Mouse (Mus musculus): ENCODE measurements around the gene Ppp2r5a. TPM values are rescaled to one million over a fixed set of nuclear protein-coding genes. Genes with fewer than 3 reads are reported as not detected.
"Not testable (repeated sequence)": the region's sequence is repeated elsewhere in the genome, so short reads cannot be mapped to it uniquely, and the experiment has no call there.

Gene Ppp2r5a
- total RNA-seq (2021), result 10 to 100 TPM; 68.3 to 77.4 TPM

DNA sequence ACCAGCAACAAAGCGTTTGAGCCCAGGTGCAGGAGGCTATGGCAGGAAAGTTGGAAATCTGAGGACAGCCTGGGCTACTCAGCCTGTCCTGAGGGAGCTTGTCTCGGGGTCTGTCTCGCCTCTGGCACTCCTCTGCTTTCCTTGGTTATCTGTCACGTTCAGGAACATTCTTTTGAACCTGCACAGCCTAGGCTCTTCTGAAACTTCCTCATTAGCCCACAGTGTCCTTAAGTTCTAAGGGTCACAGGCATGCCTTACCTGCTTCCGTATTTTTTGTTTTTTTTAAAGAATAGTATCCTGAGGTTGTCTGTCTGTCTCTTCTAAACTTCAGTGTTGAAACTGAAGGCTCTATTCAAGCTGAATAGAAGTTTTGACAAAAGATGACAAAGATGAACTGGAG lies at the start of gene Ppp2r5a:
TSS of gene Ppp2r5a (minus strand) at position 199 of the 400 bp plus-strand sequence.
- DNase-seq, result no peak

DNA sequence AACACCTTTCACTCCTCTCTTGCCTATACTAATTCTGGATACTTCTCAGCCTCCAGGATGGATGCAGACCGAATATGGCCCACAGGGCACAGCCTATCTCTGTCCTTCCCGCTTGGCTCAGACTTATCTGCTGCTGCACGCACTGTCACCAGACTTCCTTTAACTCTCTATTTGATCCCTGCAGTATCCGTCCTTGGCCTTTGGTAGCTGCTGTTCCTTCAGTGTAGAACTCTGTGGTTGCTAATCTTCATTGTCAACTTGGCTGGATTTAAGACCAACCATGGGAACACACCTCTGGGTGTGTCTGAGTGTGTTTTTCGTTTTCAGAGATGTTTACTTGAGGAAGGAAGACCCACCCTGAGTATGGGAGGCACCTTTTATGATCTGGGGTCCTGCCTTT lies 47.5 kb upstream of the Ppp2r5a start:
- DNase-seq, result no peak

DNA sequence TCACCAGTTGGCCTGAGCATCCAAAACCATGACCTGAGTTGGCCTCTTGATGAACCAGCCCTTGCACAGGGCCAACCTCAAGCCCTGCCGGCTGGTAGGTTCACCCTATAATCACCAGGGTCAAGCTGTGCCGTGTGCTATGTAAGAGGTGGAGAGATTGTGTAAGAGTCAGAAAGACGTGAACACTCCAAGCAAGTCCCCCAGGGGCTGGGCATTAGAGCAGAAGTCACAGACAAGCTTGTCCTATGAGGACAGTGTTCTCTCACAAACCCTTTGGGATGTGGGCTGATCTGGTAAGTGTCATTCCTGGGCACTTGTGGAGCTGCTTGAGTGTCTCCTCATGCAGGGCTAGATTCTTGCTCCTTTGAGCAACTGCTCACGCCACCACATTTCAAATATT lies 46.5 kb upstream of the Ppp2r5a start:
- no peak for DNase-seq

DNA sequence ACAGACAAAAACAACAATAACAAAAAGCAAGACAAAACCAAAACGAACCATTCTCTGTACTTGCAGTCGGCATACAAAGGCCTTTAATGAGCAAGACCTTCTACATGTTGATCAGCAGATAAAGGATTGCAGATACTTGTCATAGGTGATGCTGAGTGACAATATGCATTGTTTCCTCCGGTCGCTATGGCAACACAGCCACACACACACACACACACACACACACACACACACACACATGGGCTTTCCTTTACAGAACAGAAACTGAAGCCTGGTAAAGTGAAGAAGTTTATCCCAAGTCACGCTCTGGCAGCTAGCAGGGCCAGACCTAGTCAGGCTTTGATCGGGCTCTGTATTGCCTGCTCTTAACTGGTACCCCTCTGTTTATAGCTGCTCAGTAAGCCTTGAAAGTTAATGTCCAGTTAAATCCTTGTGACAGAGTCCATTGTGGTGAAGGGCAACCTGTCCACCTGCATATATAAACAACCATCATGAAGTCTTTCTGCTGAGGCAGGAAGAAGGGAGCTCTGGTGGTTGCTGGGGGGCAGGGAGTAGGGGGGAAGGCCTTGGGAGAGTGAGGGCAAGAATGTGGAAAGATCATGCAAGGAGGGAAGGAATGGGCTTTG lies 44.4 kb upstream of the Ppp2r5a start:
- DNase-seq, result no peak

DNA sequence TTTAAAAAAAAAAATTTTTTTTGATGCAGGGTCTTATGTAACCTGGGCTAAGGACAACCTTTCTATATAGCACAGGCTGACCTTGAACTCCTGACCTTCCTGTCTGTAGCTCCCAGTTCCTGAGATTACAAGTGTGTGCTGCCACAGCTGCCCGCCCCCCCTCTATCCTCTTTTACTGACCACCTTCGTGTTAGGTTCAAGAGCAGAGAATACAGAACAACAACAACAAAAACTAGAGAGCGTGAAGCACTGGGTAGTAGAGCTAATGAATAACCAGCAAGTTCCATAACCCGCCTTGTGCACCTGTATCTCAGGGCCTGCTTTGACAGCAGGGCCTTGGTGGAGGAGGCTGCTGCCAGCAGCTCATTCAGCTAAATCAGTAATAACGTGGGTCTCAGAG lies 43.2 kb upstream of the Ppp2r5a start:
- DNase-seq, result no peak

DNA sequence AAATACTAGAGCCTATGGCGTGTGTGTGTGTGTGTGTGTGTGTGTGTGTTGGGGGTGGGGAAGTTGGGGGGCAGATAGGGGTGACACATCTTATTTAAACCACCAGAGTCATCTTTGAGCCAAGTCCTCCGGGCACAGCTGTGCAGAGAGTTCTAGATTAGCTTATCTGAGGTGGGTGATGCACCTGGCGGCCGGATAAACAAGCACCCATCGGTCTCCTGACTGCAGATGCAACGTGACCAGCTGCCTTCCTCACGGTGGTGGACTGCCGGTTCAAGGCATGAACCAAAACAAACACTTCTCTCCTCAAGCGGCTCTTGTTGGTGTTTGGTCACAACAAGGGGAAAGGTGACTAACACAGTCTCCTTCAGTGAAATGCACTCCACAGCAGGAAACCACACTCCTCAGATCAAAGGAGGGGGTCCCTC lies 42.8 kb upstream of the Ppp2r5a start:
- DNase-seq, result no peak

DNA sequence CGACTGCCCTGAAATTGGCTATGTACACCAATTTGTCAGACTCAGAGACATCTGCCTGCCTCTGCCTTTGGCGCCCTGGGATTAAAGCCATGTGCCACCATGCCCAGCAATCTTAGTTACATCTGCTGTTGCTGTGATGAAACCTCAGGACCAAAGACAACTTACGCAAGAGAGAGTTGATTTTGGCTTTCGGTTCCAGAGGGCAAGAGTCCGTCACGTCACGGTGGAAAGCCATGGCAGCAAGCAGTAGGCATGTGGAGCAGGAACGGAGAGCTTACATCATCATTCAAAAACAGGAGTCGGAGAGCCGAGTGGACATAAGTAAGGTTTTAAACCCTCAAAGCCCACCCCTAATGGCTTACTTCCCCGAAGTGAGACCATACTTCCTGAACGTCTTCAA lies 42.3 kb upstream of the Ppp2r5a start:
- no peak for DNase-seq

DNA sequence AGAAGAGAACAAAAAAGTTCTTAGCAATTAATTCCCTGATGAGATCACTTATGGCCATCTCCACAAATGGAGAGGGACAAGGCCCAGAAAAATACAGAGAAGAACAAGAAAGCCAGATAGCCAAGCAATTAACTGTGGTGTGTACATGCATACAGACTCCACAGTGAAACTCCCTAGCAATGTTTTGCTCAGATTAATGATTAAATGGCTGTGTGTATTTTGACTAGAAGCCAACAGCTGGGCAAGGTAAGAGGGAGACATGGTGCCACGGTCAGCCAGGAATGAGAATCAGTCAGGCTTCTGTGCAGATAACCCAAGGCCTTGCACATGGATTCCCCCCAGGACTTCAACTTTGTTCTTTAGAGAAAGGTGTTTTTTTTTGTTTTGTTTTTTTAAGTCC lies 41.4 kb upstream of the Ppp2r5a start:
- DNase-seq, result no peak

DNA sequence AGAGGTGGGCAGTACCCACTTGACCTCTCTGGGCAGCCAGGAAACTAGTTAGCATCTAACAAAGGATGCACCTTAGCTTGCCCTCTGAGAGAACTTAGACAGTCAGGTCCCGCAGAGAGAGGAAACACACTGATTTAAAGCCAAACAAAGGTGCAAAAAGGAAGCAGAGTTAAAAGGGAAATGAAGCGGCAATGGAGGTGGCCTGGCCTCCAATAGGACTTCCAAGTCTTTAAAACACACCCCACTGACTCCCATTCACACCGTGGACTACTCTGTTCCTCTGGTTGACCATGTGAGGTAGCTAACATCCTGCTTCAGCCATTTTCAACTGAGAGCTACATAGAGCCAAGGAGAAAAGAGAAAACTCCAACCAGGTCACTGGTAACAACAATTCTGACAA lies 35.9 kb upstream of the Ppp2r5a start:
- DNase-seq, result no peak

DNA sequence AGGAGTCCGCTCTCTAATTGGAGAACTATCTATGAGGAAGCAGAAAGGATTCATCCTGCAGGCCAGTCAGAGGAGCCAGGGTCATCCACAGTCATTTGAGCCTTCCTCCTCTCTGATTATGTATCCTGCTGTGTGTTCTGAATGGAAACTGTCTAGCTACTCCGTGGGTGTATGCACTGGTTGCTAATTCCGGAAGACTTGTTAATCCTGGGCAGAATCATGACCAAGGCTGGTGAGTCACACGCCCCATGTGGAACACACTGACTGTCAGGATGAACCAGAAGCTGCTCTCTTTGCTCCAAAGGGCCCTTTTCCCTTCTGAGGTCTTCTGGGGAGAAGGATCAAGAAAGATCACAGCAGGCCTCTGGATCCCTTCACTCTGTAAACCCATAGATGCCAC lies 35.5 kb upstream of the Ppp2r5a start:
- DNase-seq, result no peak

DNA sequence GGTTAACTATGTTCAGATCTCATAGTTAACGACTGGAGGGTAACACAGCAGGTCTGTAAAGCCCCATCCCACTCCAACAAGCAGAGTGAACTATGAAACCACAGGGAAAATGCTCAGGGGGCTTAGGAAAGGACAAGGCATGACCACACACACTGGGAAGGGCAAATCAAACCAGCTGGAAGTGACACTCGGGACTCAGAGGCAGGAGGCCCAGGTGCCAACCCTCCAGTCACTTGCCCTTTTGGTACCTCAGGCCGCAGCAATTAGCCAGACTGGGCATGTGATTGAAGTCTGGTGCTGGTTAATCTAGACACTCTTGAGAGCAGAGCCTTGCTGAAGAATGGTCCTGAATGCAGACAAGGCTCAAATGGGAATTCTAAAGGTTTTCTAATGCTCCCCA lies 33.6 kb upstream of the Ppp2r5a start:
- DNase-seq, result no peak

DNA sequence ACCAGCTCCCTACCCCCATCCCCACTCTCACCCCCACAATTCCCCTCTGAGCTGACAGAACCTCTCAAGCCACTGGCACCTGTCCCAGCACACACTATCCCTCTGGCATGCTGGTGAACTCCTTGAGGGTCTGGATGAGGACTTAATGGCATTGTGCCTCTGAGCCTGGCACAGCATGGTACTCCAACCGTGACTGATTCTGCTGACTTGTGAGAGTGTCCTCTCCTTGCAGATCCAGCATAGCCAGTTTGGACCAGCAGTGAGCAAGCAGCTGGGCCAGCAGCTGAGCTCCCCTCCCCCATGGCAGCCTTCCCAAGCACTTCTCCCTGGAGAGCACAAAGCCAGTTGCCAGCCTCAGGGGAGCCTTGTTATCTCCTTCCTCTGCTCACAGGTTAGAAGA lies 32.3 kb upstream of the Ppp2r5a start:
- peak; percentile 66 to 67 for DNase-seq

DNA sequence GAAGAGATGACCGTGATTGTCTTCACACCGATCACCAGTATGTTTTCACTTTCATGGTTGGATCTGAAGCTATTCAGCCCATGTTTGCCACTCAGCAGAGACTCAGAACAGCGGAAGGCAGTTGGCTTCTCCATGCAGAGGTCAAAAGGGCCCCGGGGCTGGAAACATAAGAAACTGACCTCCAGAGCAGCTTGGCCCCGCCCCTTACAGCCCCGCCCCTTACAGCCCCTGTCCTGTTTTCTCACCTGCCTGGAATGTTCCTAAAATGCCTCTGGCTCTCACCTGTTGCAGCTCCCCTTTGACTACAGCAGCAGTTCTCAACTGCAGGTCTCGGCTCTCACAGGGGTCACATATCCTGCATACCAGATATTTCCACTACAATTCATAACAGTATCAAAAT lies 29.5 kb upstream of the Ppp2r5a start:
- DNase-seq, result no peak

DNA sequence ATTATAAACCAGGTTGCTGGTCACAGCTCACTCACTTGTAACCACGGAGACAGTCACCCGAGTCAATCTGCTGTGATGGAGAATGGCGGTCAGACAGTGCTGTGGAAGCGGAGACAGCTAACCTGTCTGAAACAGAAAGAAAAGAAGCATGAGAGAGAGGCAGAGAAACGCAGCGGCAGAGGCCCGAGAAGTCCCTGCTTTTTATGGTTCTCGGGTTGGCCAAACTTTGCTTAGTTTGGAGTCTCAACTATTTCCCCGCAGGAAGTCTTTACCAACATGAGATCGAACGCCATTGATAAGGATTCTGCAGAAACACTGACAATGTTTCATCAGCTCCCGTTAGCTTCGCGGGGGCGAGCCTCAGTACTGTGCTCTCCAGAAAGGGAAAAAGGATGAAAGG lies 29.0 kb upstream of the Ppp2r5a start:
- DNase-seq, result no peak

DNA sequence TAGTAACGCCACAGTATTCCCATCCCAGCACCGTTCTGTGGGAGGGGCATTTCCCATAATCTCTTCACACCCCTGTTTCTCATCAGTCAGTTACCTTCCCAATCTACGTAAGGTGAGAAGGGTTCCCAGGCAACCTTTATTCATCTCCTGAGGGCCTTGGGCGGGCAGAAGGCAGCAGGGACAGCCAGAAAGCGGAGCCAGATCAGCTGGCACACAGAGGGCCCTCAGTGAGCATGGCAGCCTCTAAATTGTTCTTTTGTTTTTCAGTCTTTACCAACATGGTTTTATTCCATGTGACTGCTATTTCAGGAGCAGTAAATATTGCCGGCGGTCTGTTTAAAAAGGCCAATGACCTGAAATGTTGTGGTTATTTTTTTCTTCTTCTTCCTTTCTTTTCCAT lies 27.0 kb upstream of the Ppp2r5a start:
- no peak for DNase-seq

DNA sequence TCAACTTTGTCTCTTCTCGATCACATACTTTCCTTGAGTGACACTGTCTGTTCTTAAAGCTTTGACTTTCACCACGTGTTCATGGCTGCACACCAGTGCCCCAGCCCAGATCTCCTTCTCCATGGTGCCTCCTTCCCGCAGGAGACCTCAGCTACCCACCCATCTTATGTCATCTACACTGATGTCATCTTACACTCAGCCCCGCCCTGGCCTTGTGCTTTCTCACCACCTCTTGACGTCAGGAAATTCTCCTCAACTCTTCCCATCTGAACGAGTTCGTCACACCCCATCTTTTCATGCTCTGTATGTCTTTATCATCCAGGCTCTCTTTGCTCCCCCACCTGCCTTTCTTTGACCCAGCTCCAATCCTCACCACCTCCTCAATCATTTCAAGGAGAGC lies 22.8 kb upstream of the Ppp2r5a start:
- DNase-seq, result no peak

DNA sequence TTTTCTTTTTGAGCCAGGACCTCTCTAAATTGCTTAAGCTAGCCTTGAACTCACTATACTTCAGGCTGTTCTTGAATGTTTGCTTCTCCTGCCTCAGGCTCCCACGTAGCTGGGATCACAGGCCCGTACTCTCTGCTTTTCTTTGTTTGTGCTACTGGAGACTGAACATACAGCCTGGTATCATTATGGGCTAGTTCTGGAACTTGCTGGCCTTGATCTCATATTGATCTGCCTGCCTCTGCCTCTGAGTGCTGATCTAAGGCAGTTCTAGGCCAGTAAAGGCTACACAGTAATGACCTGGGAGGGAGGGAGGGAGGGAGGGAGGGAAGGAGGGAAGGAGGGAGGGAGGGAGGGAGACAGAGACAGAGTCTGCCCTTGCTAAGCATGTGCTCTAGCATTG lies 20.1 kb upstream of the Ppp2r5a start:
- no peak for DNase-seq

DNA sequence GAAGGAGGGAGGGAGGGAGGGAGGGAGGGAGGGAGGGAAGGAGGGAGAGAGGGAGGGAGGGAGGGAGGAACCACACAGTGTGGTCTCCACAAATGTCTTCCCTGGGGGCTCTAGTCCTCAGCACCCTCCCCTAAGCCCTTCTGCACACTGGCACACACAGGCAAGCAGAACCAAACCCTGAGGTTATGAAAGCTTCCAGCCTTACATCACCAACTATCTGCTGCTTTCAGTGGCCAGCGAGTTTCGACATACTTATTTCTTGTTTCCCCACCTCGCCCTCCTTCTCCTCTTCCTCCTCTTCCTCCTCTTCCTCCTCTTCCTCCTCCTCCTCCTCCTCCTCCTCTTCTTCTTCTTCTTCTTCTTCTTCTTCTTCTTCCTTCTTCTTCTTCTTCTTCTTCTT lies 19.6 kb upstream of the Ppp2r5a start:
- DNase-seq, result not testable (repeated sequence)

DNA sequence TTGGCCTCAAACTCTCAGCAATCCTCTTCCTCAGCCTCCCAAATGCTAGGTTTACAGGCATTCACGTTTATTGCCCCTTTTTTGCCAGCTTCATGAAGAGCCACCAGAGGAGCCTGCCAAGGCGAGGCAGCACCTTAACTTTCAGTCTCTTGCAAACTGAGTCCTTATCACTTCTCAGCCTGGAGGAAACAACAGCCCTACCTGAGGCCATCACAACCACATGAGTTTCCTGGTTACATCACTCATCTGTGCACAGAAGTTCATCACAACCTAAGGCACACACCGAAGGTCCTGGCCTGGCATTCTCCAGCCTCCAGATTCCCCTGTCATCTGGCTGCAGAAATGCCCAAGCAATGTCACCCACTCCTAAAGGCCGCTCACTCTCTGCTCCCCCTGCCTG lies 19.1 kb upstream of the Ppp2r5a start:
- no peak for DNase-seq

DNA sequence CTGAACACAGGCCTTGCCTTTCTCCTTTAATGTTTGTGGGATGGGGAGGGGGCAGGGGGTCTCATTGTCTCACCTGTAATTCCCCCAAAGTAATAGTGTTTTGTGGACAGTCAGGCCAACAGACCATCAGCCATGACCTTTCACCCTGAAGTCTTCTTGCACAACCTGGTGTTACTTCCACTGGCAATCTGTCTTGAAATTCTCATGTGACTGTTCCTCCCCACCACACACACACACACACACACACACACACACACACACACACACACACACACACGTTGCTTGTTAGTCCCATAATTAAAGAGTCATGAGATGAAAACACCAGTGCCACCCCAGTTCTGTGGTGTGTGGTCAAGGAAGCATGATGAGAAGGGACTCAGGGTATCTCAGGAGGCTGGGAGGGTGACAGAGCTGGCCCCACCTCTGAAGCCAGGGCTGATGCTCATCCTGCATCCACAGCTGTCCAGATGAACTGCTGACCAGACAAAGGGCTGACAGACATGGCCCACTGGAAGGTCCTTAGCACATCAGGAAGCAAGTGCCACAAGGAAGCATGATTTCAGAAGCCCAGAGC lies 18.4 kb upstream of the Ppp2r5a start:
- DNase-seq, result no peak

DNA sequence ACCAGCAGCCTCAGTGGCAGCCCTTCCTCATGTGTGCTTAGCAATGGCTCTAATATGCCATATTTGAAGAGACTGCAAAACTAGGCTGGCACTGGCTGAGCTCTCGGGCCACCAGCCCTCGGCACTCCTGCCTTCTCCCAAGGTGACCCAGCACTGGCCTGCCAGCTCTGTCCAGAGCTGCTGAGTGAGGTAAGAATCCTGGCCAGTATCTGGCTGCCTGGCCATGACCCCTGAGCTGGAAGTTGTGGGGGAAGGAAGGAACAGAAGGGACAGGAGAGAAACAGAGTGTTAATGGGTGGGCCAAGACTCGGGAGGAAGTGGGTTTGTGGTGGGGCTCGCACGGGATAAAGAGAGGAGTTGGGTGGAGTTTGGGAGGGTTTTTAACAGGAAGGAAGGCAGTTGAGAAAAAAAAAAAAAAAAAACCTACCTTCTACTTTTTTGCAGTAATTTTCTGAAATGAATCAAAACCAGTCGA lies 17.9 kb upstream of the Ppp2r5a start:
- DNase-seq, result no peak

DNA sequence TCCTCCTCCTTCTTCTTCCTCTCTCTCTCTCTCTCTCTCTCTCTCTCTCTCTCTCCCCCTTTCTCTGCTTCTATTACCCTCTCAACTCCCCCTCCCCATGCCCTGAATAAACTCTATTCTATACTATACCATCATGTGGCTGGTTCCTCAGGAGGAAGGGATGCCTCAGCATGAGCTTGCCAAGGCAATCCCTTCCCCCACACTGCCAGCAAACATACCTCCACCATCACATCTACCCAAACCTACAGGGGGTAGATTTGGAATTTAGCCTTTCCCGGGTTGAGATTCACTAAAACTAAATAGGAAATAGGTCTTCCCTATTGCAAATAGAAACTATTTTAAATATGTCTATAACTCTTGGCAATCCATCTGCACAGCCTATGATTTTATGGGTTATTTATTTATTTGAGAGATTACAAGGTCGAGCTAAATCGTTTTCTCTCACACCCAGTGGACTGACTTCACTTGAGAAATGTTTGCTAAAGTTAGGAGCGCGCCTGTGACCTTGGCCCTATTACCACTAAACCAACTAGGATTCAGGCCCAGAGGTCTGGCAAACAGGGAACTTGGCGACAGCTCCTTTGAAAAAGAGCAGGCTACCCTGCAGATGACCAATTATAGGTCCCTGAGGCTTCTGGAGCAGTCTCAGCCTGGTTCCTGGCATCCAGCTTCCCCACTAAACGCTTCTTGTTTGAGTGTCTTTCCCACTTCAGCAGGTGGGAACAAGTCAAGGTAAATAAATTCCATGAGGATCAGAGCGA lies 17.1 kb upstream of the Ppp2r5a start:
- DNase-seq, result no peak

DNA sequence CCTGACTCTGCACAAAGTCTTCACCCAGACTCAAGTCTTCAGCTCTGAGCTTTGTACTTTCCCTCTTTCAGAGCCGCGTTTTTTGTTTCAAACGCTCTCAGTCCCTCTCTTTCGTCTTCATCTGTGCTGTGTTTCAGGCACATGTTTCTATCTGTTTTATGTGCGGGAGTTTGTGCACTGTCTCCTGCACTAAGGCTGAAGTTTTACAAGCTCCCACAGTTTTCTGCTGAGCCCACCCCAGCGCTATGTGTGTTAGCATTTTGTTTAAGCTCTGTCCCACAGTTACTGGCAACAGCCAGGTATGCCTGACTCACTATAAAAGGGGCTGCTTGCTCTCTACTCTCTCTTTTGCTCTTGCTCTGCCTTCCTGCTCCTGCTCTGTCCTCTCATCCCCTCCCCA lies 16.3 kb upstream of the Ppp2r5a start:
- no peak for DNase-seq

DNA sequence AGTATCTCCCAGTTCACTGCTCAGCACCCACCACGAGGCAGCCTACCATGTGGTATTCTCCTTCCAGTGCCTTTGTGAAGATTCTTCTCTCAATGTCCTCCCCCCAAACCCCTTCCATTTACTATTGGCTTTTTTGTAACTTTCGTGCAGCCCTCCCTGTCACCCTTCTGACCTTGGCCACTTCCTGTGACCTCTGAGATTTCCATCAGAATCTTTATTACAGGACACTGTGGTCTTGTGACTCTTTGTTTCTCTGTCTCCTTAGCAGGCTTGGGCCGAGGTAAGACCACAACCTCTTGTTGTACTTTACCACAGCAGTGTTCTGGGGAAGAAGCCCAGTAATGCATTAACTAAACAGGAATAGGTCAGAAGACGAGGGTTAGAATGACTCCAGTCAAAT lies 15.9 kb upstream of the Ppp2r5a start:
- no peak for DNase-seq

Data from layer of hippocampus, postnatal 36 days (tissue).